Mouse (Mus musculus): Measurements from ENCODE around the gene Helq. TPM values are rescaled to one million over a fixed set of nuclear protein-coding genes. Genes with fewer than 3 reads are reported as not detected.

The Helq gene
- polyA plus RNA-seq, 1 experiment from 2014 or later = 13.1 TPM

GRCm38 (mm10) chr5:100750617-100751255 is 47.7 kb downstream of the Helq start:
- H3K36me3 ChIP-seq (ENCODE audit: control insufficient read depth, insufficient read depth, low read length) = no peaks in the 10 kb centered on the region
- no peak overlapping the region for H3K9ac ChIP-seq (ENCODE audit: low read depth, low read length)
- ATAC-seq (replicated peaks; ENCODE audit: insufficient number of reproducible peaks, low FRiP score, low TSS enrichment) = no peak

GRCm38 (mm10) chr5:100738802-100739201 is 59.6 kb downstream of the Helq start:
- Histone ChIP-seq H3K4me1 (ENCODE audit: control insufficient read depth, insufficient read depth, low read length) (no peaks in the 10 kb centered on the region), H3K9ac (ENCODE audit: low read depth, low read length) (no peak overlapping the region), H3K36me3 (ENCODE audit: control insufficient read depth, insufficient read depth, low read length) (no peaks in the 10 kb centered on the region), H3K4me2 (no peak overlapping the region), H3K27ac (ENCODE audit: low read depth, low read length) (no peak overlapping the region), H3K9me3 (replicated peaks; ENCODE audit: control insufficient read depth, low read length) (peaks cover 3% of the 10 kb centered on the region), H3K4me3 (ENCODE audit: low read depth, low read length) (no peak overlapping the region), H3K27me3 (ENCODE audit: control insufficient read depth, insufficient read depth, low read length) (no peaks in the 10 kb centered on the region)
- 91% methylated on average over 8 of the region's 8 CpGs for WGBS (ENCODE audit: insufficient replicate concordance)
- ATAC-seq (replicated peaks; ENCODE audit: insufficient number of reproducible peaks, low FRiP score, low TSS enrichment) = no peak

More at GRCm38 (mm10) chr5:100750617-100751255, 47.7 kb downstream of the Helq start:
- H3K27ac ChIP-seq (ENCODE audit: low read depth, low read length) = no peak overlapping the region
- no peak overlapping the region for H3K4me2 ChIP-seq
- no peaks in the 10 kb centered on the region for H3K4me1 ChIP-seq (ENCODE audit: control insufficient read depth, insufficient read depth, low read length)
- 82% methylated on average over 10 of the region's 10 CpGs for WGBS (ENCODE audit: insufficient replicate concordance)
- no peak overlapping the region for H3K4me3 ChIP-seq (ENCODE audit: low read depth, low read length)
- no peaks in the 10 kb centered on the region for H3K9me3 ChIP-seq (replicated peaks; ENCODE audit: control insufficient read depth, low read length)
- H3K27me3 ChIP-seq (ENCODE audit: control insufficient read depth, insufficient read depth, low read length) = no peaks in the 10 kb centered on the region

- no peak for ATAC-seq (replicated peaks; ENCODE audit: insufficient number of reproducible peaks, low FRiP score, low TSS enrichment)
- no peaks in the 10 kb centered on the region for H3K4me1 ChIP-seq (ENCODE audit: control insufficient read depth, insufficient read depth, low read length)
- WGBS (ENCODE audit: insufficient replicate concordance) = 61% methylated on average over 8 of the region's 8 CpGs
- H3K36me3 ChIP-seq (ENCODE audit: control insufficient read depth, insufficient read depth, low read length) = no peaks in the 10 kb centered on the region
- no peak overlapping the region for H3K4me3 ChIP-seq (ENCODE audit: low read depth, low read length)
- H3K27ac ChIP-seq (ENCODE audit: low read depth, low read length) = no peak overlapping the region
- no peaks in the 10 kb centered on the region for H3K27me3 ChIP-seq (ENCODE audit: control insufficient read depth, insufficient read depth, low read length)
- no peak overlapping the region for H3K4me2 ChIP-seq
- H3K9ac ChIP-seq (ENCODE audit: low read depth, low read length) = no peak overlapping the region
- peaks cover 3% of the 10 kb centered on the region for H3K9me3 ChIP-seq (replicated peaks; ENCODE audit: control insufficient read depth, low read length)
These were observed 61.5 kb downstream of the Helq start for GRCm38 (mm10) chr5:100736919-100737318.

GRCm38 (mm10) chr5:100734535-100734934 is 63.9 kb downstream of the Helq start:
- H3K27me3 ChIP-seq (ENCODE audit: control insufficient read depth, insufficient read depth, low read length) = no peaks in the 10 kb centered on the region
- WGBS (ENCODE audit: insufficient replicate concordance) = 64% methylated on average over 4 of the region's 4 CpGs
- H3K4me2 ChIP-seq = no peak overlapping the region
- no peak for ATAC-seq (replicated peaks; ENCODE audit: insufficient number of reproducible peaks, low FRiP score, low TSS enrichment)
- no peaks in the 10 kb centered on the region for H3K36me3 ChIP-seq (ENCODE audit: control insufficient read depth, insufficient read depth, low read length)
- H3K4me1 ChIP-seq (ENCODE audit: control insufficient read depth, insufficient read depth, low read length) = no peaks in the 10 kb centered on the region
- no peak overlapping the region for H3K9ac ChIP-seq (ENCODE audit: low read depth, low read length)
- no peak overlapping the region for H3K4me3 ChIP-seq (ENCODE audit: low read depth, low read length)
- no peak overlapping the region for H3K27ac ChIP-seq (ENCODE audit: low read depth, low read length)
- H3K9me3 ChIP-seq (replicated peaks; ENCODE audit: control insufficient read depth, low read length) = peaks cover 1% of the 10 kb centered on the region

- no peak overlapping the region for H3K4me2 ChIP-seq
These were observed 69.6 kb downstream of the Helq start for GRCm38 (mm10) chr5:100728757-100729156.

GRCm38 (mm10) chr5:100726001-100726400 is 72.4 kb downstream of the Helq start:
- no peaks in the 10 kb centered on the region for H3K36me3 ChIP-seq (ENCODE audit: control insufficient read depth, insufficient read depth, low read length)
- H3K27me3 ChIP-seq (ENCODE audit: control insufficient read depth, insufficient read depth, low read length) = peaks cover 2% of the 10 kb centered on the region; the same call in 1 of the 2 replicates
- no peak overlapping the region for H3K4me2 ChIP-seq
- peaks cover 3% of the 10 kb centered on the region for H3K9me3 ChIP-seq (replicated peaks; ENCODE audit: control insufficient read depth, low read length)
- no peak overlapping the region for H3K9ac ChIP-seq (ENCODE audit: low read depth, low read length)
- WGBS (ENCODE audit: insufficient replicate concordance) = 69% methylated on average over 4 of the region's 4 CpGs
- ATAC-seq (replicated peaks; ENCODE audit: insufficient number of reproducible peaks, low FRiP score, low TSS enrichment) = no peak
- no peaks in the 10 kb centered on the region for H3K4me1 ChIP-seq (ENCODE audit: control insufficient read depth, insufficient read depth, low read length)
- H3K27ac ChIP-seq (ENCODE audit: low read depth, low read length) = no peak overlapping the region
- H3K4me3 ChIP-seq (ENCODE audit: low read depth, low read length) = no peak overlapping the region

More at GRCm38 (mm10) chr5:100728757-100729156, 69.6 kb downstream of the Helq start:
- ATAC-seq (replicated peaks; ENCODE audit: insufficient number of reproducible peaks, low FRiP score, low TSS enrichment) = no peak
- Histone ChIP-seq H3K4me3 (ENCODE audit: low read depth, low read length) (no peak overlapping the region), H3K9ac (ENCODE audit: low read depth, low read length) (no peak overlapping the region), H3K4me1 (ENCODE audit: control insufficient read depth, insufficient read depth, low read length) (no peaks in the 10 kb centered on the region), H3K36me3 (ENCODE audit: control insufficient read depth, insufficient read depth, low read length) (no peaks in the 10 kb centered on the region), H3K27me3 (ENCODE audit: control insufficient read depth, insufficient read depth, low read length) (no peaks in the 10 kb centered on the region), H3K27ac (ENCODE audit: low read depth, low read length) (no peak overlapping the region), H3K9me3 (replicated peaks; ENCODE audit: control insufficient read depth, low read length) (peaks cover 3% of the 10 kb centered on the region)
- WGBS (ENCODE audit: insufficient replicate concordance) = 76% methylated on average over 13 of the region's 13 CpGs

- H3K4me3 ChIP-seq (ENCODE audit: low read depth, low read length) = peak within 1 kb of the TSS; percentile 57
- H3K27ac ChIP-seq (ENCODE audit: low read depth, low read length) = no peak within 1 kb of the TSS
- H3K36me3 ChIP-seq (ENCODE audit: control insufficient read depth, insufficient read depth, low read length) = no peaks in the 10 kb centered on the region
- peak within 1 kb of the TSS; percentile 58; the same call in 1 of the 2 replicates for H3K9ac ChIP-seq (ENCODE audit: low read depth, low read length)
- ATAC-seq (replicated peaks; ENCODE audit: insufficient number of reproducible peaks, low FRiP score, low TSS enrichment) = 0 out of 2 replicates have a peak, but pooled peaks have one; percentile 46
- peaks cover 3% of the 10 kb centered on the region for H3K9me3 ChIP-seq (replicated peaks; ENCODE audit: control insufficient read depth, low read length)
- under 1% methylated on average over 51 of the region's 56 CpGs for WGBS (ENCODE audit: insufficient replicate concordance)
- no peaks in the 10 kb centered on the region for H3K4me1 ChIP-seq (ENCODE audit: control insufficient read depth, insufficient read depth, low read length)
- H3K4me2 ChIP-seq = peak within 1 kb of the TSS; percentile 97
- peaks cover 25% of the 10 kb centered on the region for H3K27me3 ChIP-seq (ENCODE audit: control insufficient read depth, insufficient read depth, low read length)
These were observed 78.9 kb downstream of the Helq start, which contains the start of gene Hpse for GRCm38 (mm10) chr5:100719235-100720088. TSS of gene Hpse (minus strand) at chr5:100719716.

- no peaks in the 10 kb centered on the region for H3K36me3 ChIP-seq (ENCODE audit: control insufficient read depth, insufficient read depth, low read length)
- H3K9me3 ChIP-seq (replicated peaks; ENCODE audit: control insufficient read depth, low read length) = no peaks in the 10 kb centered on the region
- H3K9ac ChIP-seq (ENCODE audit: low read depth, low read length) = no peak overlapping the region
- WGBS (ENCODE audit: insufficient replicate concordance) = 92% methylated on average over 15 of the region's 15 CpGs
- no peak overlapping the region for H3K4me2 ChIP-seq
- no peak overlapping the region for H3K27ac ChIP-seq (ENCODE audit: low read depth, low read length)
- H3K27me3 ChIP-seq (ENCODE audit: control insufficient read depth, insufficient read depth, low read length) = peaks cover 23% of the 10 kb centered on the region
- H3K4me3 ChIP-seq (ENCODE audit: low read depth, low read length) = no peak overlapping the region
- no peaks in the 10 kb centered on the region for H3K4me1 ChIP-seq (ENCODE audit: control insufficient read depth, insufficient read depth, low read length)
- ATAC-seq (replicated peaks; ENCODE audit: insufficient number of reproducible peaks, low FRiP score, low TSS enrichment) = no peak
These were observed 81.6 kb downstream of the Helq start for GRCm38 (mm10) chr5:100716762-100717161.

All from heart, embryonic 11.5 days (tissue).